Mouse (Mus musculus) heart, embryonic 10.5 days (tissue): Measurements from ENCODE around the gene Nutm1. TPM values are rescaled to one million over a fixed set of nuclear protein-coding genes. Genes with fewer than 3 reads are reported as not detected.

Source experiments
- DNase-seq: peaks from one replicate; pipeline ENCODE4 v3.0.0-alpha.2; 2017; ENCODE audit warnings: low spot score
- H3K27ac ChIP-seq: fragments of 300-500 bp; sonication (generic); 2 replicates; pipeline ENCODE4 v1.5.1; 2016; ENCODE audit warnings: mild to moderate bottlenecking
- H3K27me3 ChIP-seq: fragments of 300-500 bp; sonication (generic); 2 replicates; pipeline ENCODE4 v1.6.1; 2016; ENCODE audit warnings: mild to moderate bottlenecking; ENCODE audit not compliant: poor library complexity, insufficient read depth, severe bottlenecking
- H3K36me3 ChIP-seq: fragments of 300-500 bp; sonication (generic); 2 replicates; pipeline ENCODE4 v1.6.1; 2016; ENCODE audit warnings: mild to moderate bottlenecking, moderate library complexity
- H3K4me1 ChIP-seq: fragments of 300-500 bp; sonication (generic); 2 replicates; pipeline ENCODE4 v1.6.1; 2016; ENCODE audit warnings: mild to moderate bottlenecking
- H3K4me3 ChIP-seq: fragments of 300-500 bp; sonication (generic); 2 replicates; pipeline ENCODE4 v1.5.1; 2016; ENCODE audit warnings: mild to moderate bottlenecking, moderate library complexity
- H3K9me3 ChIP-seq: fragments of 300-500 bp; sonication (generic); 2 replicates; pipeline ENCODE4 v1.6.1; 2016; ENCODE audit warnings: mild to moderate bottlenecking, moderate library complexity
- WGBS: fragments of 180-500 bp; shearing (Covaris S2); methylation state at CpG from one replicate; pipeline ENCODE4 v1.1.7; 2016; 5-methylcytosine and 5-hydroxymethylcytosine counted together
- polyA plus RNA-seq: library from polyadenylated mRNA; unstranded; fragments of >200 nt; fragmentation: Nextera tagmentation; extraction: Ambion mirVana; gene quantifications from 2 replicates; pipeline ENCODE4 v1.2.1, GENCODE M21; 2016

The Nutm1 gene
- polyA plus RNA-seq, 1 experiment from 2014 or later = 0.04 TPM

DNA sequence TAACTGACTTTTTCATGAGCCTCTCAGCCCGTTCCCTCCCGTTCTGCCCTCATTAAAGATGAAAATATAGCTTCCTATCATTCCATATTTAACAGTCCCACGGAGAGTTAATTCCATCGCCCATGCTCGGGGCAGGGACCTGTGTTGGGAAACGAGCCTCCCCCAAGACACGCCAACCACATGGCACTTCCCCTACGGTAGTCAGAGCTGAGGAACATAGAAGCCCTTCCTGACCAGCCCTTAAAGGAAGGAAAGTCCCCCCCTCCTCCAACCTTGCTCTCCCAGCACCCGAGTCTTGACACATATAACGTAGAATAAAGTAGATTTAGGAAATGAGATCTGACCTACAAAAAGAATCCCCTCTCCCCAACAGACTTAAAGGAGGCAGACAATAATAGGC is 11.8 kb downstream of the Nutm1 start:
- Histone ChIP-seq H3K27ac (no peak overlapping the region), H3K36me3 (peaks cover 31% of the 10 kb centered on the region), H3K4me1 (0 out of 2 replicates have a peak, but pooled peaks cover 5% of the 10 kb centered on the region), H3K27me3 (0 out of 2 replicates have a peak, but pooled peaks cover 5% of the 10 kb centered on the region), H3K9me3 (no peaks in the 10 kb centered on the region), H3K4me3 (no peak overlapping the region)
- WGBS = 79% methylated on average over 10 of the region's 10 CpGs
- no peak for DNase-seq

DNA sequence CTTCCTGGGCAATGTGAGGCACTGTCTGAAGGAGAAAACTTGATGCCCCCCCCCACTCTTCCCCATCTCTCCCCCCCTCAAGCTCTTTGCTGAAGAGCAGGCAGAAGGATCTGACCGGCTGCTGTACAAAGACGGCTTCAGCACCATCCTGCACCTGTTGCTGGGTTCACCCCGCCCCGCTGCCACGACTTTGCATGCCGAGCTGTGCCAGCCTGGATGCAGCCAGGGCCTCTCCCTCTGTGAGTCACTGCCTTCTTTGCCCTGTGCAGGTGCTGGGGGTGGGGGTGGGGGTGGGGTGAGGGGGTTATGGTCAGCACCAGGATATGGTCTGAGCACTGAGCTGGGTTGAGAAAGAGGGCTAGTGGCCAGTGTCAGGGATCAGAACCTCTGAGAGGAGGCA is 12.9 kb downstream of the Nutm1 start:
- Histone ChIP-seq H3K27ac (no peak overlapping the region), H3K9me3 (no peaks in the 10 kb centered on the region), H3K4me3 (no peak overlapping the region), H3K36me3 (peaks cover 31% of the 10 kb centered on the region), H3K27me3 (0 out of 2 replicates have a peak, but pooled peaks cover 5% of the 10 kb centered on the region), H3K4me1 (peaks cover 7% of the 10 kb centered on the region)
- WGBS = 89% methylated on average over 6 of the region's 6 CpGs
- no peak for DNase-seq

DNA sequence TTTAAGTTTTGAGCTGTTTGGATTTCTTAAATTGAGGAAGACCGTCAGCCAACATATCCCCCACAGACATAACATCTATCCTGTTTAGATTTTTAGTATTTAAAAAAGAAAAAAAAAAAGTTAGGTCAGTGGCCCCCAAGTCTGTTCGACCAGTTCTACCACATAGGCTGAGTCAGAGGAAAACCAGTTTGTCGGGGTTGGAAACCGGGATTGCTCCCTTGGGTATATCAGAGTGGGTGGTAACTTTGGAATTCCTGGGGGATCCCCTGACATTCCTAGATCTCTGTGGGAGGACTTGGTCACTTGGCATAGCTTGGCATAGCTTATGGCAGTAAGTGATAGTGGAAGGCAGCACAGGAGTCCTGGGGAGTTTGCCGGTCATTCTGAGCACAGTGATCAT is 13.8 kb downstream of the Nutm1 start:
- Histone ChIP-seq H3K9me3 (no peaks in the 10 kb centered on the region), H3K4me3 (no peak overlapping the region), H3K36me3 (peaks cover 31% of the 10 kb centered on the region), H3K27ac (no peak overlapping the region), H3K4me1 (peaks cover 16% of the 10 kb centered on the region), H3K27me3 (0 out of 2 replicates have a peak, but pooled peaks cover 5% of the 10 kb centered on the region)
- DNase-seq = no peak
- 88% methylated on average over 5 of the region's 5 CpGs for WGBS

DNA sequence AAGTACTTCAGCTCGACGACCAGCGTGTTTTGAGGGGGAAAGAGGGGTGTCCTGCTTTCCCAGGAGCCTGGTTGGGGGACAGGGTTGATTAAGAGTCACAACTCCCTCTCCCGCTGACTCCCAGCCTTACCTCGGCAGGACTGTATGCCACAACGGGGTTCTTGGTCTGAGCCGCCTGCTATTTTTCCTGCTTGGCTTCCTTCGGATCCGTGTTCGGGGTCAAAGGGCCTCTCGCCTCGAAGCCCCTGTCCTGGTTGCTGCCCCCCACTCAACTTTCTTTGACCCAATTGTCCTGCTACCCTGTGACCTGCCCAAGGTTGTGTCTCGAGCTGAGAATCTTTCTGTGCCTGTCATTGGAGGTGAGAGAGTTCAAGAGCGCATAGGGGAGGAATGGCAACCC is 17.3 kb downstream of the Nutm1 start:
- WGBS = 80% methylated on average over 14 of the region's 14 CpGs
- H3K9me3 ChIP-seq = no peaks in the 10 kb centered on the region
- H3K36me3 ChIP-seq = peaks cover 31% of the 10 kb centered on the region
- H3K27ac ChIP-seq = no peak overlapping the region
- no peak overlapping the region for H3K4me3 ChIP-seq
- H3K4me1 ChIP-seq = peaks cover 29% of the 10 kb centered on the region
- DNase-seq = no peak
- H3K27me3 ChIP-seq = 0 out of 2 replicates have a peak, but pooled peaks cover 5% of the 10 kb centered on the region

DNA sequence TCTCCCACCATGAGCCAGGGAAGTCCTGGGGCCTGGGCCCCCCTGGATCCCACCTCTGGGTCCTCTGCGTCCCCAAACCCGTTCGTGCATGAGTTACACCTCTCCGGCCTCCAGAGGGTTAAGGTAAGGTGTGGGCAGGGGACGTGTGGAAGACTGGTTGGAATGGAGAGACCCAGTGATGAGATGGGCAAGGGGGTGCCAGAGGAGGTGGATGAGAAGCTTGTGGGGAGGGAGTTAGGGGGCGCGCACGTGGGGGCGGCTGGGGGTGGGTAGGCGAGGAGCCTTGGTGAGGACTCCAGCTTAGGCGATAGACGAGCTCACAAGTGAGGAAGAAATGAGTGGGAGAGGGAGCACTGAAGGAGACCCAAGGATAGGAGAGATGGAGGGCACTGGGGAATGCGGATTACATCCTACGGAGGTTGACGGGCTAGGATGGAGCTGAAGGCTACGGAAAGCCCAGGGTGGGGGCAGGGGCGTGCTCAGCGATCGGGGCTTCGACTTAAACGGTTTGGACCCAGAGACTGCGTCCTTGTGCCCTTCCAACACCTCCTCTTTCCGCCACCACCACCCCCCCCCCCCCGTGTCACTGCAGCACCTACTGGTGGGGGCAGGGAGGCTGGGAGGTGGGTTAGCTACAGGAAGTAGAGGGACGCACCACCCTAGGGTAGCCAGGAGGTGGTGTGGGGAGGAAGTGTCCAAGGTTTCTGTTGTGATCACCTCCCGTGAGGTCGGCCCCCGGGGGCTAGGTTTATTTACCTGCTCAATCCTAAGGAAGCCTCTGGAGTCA is 19.0 kb downstream of the Nutm1 start:
- no peak for DNase-seq
- H3K27ac ChIP-seq = peak overlapping the region; percentile 96
- H3K36me3 ChIP-seq = peaks cover 20% of the 10 kb centered on the region
- 0 out of 2 replicates have a peak, but pooled peaks cover 5% of the 10 kb centered on the region for H3K27me3 ChIP-seq
- peaks cover 29% of the 10 kb centered on the region for H3K4me1 ChIP-seq
- H3K4me3 ChIP-seq = peak overlapping the region; percentile 86
- H3K9me3 ChIP-seq = no peaks in the 10 kb centered on the region
- WGBS = under 1% methylated on average over 28 of the region's 28 CpGs

DNA sequence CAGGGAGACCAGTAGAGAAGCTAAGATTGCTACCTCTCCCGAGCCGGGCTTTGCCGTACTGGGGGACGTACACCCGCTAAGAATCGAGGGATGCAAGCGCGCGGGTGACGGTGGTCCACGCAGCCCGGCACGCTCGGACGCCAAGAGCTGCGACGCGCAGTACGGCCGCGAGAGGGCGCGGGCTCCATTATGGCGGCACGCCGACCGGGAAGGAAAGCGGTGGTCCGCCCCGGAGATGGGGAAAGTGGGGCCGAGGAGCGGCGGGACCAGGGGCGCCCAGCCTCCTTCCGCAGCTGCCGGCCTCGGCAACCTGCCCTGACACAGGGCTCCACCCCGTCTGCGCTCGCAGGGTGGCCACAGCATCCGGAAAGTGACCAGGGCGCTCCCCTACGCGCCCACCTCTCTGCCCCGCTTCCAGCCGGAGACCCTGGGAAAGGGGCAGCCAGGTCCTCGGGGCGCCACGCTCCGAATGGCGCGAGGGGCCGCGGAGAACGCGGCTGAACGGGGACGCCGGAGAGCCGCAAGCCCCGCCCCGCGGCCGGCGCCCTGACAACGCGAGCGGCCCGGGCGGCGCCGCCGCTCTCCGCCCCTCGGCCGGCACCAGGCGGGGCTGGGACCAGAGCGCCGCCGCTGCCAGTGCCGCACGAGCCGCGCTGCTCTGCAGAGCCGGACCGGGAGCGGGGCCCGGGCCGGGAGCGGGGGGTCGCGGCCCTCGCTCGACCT is 19.7 kb downstream of the Nutm1 start, which contains the start of gene Lpcat4:
Gene Lpcat4, plus strand, starts transcription at position 257 of the 723 bp plus-strand sequence.
- WGBS = under 1% methylated on average over 91 of the region's 94 CpGs
- no peaks in the 10 kb centered on the region for H3K9me3 ChIP-seq

DNA sequence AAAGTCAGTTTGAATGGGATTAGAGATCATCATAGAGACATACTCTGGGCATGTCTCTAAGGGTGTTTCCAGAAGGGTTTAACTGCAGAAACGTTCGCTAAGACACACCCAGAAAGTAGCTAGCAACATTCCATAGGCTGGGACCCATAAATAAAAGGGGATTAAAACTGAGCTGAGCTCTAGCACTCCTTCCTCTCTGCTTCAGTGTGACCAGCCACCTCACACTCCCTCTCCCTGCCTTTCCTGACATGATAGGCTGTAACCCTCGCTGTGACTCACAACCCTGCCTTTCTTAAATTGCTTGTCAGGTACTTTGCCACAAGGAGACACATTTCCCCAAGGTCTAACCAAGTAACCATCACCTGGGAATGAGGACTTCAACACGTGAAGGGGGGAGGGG is 21.1 kb downstream of the Nutm1 start:
- 0 out of 2 replicates have a peak, but pooled peaks cover 5% of the 10 kb centered on the region for H3K27me3 ChIP-seq
- H3K27ac ChIP-seq = no peak overlapping the region
- H3K4me3 ChIP-seq = no peak overlapping the region
- H3K9me3 ChIP-seq = no peaks in the 10 kb centered on the region
- no peak for DNase-seq
- H3K4me1 ChIP-seq = peaks cover 28% of the 10 kb centered on the region
- H3K36me3 ChIP-seq = 0 out of 2 replicates have a peak, but pooled peaks cover 4% of the 10 kb centered on the region
- 5% methylated on average over 4 of the region's 4 CpGs for WGBS

More for the DNA sequence above, 19.7 kb downstream of the Nutm1 start, which contains the start of gene Lpcat4:
- Histone ChIP-seq H3K27ac (peak within 1 kb of the TSS; percentile 96), H3K4me1 (peaks cover 29% of the 10 kb centered on the region), H3K27me3 (0 out of 2 replicates have a peak, but pooled peaks cover 5% of the 10 kb centered on the region), H3K4me3 (peak within 1 kb of the TSS; percentile 86), H3K36me3 (peaks cover 16% of the 10 kb centered on the region)
- peak; percentile 90 for DNase-seq

DNA sequence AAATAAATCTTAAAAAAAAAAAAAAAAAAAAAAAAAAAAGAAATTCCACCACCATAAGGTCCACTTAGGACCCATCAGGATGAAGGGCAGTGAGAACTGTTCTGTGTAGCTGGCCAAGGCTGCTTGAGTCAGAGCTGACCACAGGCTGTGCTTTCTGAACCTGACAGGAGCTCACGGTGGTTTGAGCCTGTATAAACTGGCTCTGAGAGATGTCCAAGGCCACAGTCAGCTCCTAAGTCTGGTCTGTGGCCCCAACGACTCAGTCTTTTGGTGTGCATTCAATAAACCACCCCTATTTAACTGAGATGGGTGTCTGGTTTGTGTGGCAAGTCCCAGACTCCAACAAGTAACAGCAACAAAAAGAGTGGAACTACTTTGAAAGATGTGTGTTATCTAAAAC is 22.5 kb downstream of the Nutm1 start:
- no peak for DNase-seq
- peaks cover 23% of the 10 kb centered on the region for H3K4me1 ChIP-seq
- no peak overlapping the region for H3K4me3 ChIP-seq
- no peaks in the 10 kb centered on the region for H3K27me3 ChIP-seq
- H3K9me3 ChIP-seq = no peaks in the 10 kb centered on the region
- H3K27ac ChIP-seq = no peak overlapping the region
- H3K36me3 ChIP-seq = no peaks in the 10 kb centered on the region
- WGBS = 82% methylated on average over 2 of the region's 2 CpGs

DNA sequence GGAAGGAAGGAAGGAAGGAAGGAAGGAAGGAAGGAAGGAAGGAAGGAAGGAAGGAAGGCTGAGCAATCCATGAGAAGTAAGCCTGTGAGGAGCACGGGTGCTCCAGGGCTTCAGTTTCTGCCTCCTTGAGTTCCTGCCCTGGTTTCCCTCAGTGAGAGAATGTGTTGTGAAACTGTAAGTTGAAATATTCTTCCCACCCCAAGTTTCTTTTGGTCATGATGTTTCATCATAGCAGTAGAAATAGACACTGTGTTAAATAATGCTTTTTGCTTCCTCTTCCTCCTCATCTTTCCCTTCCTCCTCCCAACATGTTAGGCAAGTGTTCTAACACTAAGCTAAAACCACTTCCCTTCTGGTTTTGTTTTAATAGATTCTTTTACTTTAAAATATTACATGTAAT is 26.5 kb downstream of the Nutm1 start:
- H3K27ac ChIP-seq = no peak overlapping the region
- no peaks in the 10 kb centered on the region for H3K27me3 ChIP-seq
- 77% methylated on average over 1 of the region's 1 CpGs for WGBS
- H3K4me3 ChIP-seq = no peak overlapping the region
- H3K9me3 ChIP-seq = no peaks in the 10 kb centered on the region
- no peak for DNase-seq
- H3K4me1 ChIP-seq = no peaks in the 10 kb centered on the region
- H3K36me3 ChIP-seq = no peaks in the 10 kb centered on the region

DNA sequence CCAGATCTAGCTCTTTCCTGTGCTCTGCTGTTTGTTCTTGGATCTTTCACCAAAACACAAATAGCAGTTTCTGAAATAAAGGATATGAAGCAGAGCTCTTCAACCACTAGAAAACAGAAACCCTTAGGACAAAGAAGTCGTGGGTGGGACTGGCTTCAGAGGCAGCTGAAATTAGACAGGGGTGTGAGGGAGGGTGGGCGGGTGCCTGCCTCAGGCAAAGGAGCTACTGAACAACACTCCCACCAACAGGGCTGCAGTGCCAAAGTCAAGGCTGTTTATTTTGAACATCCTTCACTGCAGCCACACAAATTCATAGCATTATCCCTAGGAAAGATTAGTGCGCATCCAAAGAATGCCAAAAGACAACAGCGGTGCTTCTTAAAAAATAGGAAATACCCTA is 34.7 kb downstream of the Nutm1 start:
- Histone ChIP-seq H3K9me3 (no peaks in the 10 kb centered on the region), H3K4me1 (no peaks in the 10 kb centered on the region), H3K36me3 (no peaks in the 10 kb centered on the region), H3K4me3 (no peak overlapping the region), H3K27me3 (no peaks in the 10 kb centered on the region), H3K27ac (no peak overlapping the region)
- 57% methylated on average over 4 of the region's 4 CpGs for WGBS
- DNase-seq = no peak

DNA sequence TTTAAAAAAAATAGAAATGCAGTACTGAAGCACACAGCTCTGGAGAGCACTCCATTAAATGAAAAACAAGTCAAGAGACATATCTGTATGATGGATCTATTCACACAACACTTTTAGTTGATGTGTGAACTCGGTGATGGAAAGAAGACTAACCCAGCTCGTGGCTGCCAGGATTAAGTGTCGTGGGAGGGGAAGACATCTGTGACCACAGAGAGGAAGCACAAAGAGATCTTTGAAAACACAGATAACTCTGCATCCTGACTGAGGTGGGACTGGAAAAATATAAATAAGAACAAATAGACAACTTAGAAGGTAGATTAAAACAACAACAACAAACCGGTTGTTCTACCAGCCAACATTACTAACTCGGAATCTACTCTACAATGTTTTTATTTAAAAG is 36.5 kb downstream of the Nutm1 start:
- Histone ChIP-seq H3K4me3 (no peak overlapping the region), H3K27me3 (no peaks in the 10 kb centered on the region), H3K9me3 (no peaks in the 10 kb centered on the region), H3K27ac (no peak overlapping the region), H3K4me1 (no peaks in the 10 kb centered on the region), H3K36me3 (no peaks in the 10 kb centered on the region)
- DNase-seq = no peak
- 51% methylated on average over 5 of the region's 5 CpGs for WGBS

DNA sequence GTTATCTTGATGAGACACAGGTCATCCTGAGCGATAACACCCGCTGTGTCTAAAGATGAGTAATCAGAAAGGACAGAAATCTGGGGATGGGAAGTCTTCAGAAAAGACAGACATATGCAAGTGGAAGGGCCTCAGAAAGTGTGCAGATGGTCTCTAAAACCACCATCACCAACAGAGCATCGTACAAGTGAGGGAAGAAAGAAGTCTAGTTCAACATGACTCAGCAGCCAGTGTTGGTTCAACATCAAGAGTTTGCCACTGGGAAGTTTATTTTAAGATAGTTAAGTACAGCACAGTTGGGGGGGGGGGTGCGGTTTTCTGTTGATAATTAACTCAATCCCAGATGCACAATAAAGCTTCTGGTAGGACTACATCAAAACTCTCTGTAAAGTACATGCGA is 38.2 kb downstream of the Nutm1 start:
- Histone ChIP-seq H3K9me3 (no peaks in the 10 kb centered on the region), H3K4me1 (no peaks in the 10 kb centered on the region), H3K36me3 (no peaks in the 10 kb centered on the region), H3K27me3 (no peaks in the 10 kb centered on the region), H3K27ac (no peak overlapping the region), H3K4me3 (no peak overlapping the region)
- no peak for DNase-seq
- 73% methylated on average over 5 of the region's 5 CpGs for WGBS

DNA sequence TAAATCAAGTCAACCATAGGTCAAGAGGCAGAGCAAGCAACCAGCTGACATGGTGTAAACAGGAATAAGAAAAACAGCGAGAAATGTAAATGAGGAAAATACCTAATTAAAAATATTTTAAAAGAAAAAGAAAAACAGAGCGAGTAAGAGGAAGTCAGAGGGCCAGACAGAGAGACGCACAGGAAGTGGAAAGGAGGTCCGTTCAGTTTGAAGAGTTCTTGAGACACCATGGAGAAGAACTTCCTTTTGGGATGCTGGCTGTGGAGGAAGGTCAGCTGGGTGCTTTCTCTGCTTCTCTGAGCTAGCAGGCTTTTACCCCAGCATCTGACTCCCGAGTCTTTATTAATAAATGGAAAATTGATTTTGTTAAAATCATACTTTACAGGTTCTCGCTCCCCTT is 41.5 kb downstream of the Nutm1 start:
- H3K36me3 ChIP-seq = no peaks in the 10 kb centered on the region
- DNase-seq = no peak
- H3K9me3 ChIP-seq = no peaks in the 10 kb centered on the region
- WGBS = 74% methylated on average over 6 of the region's 6 CpGs
- H3K27me3 ChIP-seq = no peaks in the 10 kb centered on the region
- H3K27ac ChIP-seq = no peak overlapping the region
- H3K4me1 ChIP-seq = no peaks in the 10 kb centered on the region
- H3K4me3 ChIP-seq = no peak overlapping the region
